Mouse (Mus musculus) large intestine, adult 2 months (tissue): ENCODE measurements at regions not wholly inside any gene's neighbourhood (a gene's known extent, or its start where the extent isn't known, plus 50 kb on each side); places are given as distances from the start of the nearest gene placed in this dataset.

Experiments used
- DNase-seq: peaks from one replicate; pipeline ENCODE4 v3.0.0-alpha.2; 2012; ENCODE audit warnings: low read depth, low spot score
- WGBS: fragments of 180-500 bp; shearing (Covaris S2); methylation state at CpG from one replicate; pipeline ENCODE4 v1.1.7; 2018; 5-methylcytosine and 5-hydroxymethylcytosine counted together

- no peak for DNase-seq
- WGBS: 93% methylated on average over 2 of the region's 2 CpGs
Measured at GRCm38 (mm10) chr9:61776446-61776845, 137.9 kb downstream of the Rplp1 start.

GRCm38 (mm10) chr9:61770207-61770955 is 144.0 kb downstream of the Rplp1 start:
- 84% methylated on average over 17 of the region's 17 CpGs for WGBS
- no peak for DNase-seq

GRCm38 (mm10) chr9:61766187-61766586 is 148.2 kb downstream of the Rplp1 start:
- no peak for DNase-seq
- 77% methylated on average over 6 of the region's 6 CpGs for WGBS

- 47% methylated on average over 5 of the region's 5 CpGs for WGBS
- no peak for DNase-seq
Measured at GRCm38 (mm10) chr9:61765366-61765765, 149.0 kb downstream of the Rplp1 start.

- 90% methylated on average over 3 of the region's 3 CpGs for WGBS
- no peak for DNase-seq
Measured at GRCm38 (mm10) chr9:61757806-61758205, 156.5 kb downstream of the Rplp1 start.

- WGBS: 67% methylated on average over 24 of the region's 24 CpGs
- no peak for DNase-seq
Measured at GRCm38 (mm10) chr9:61756801-61757342, 157.5 kb downstream of the Rplp1 start.

GRCm38 (mm10) chr9:61756224-61756800 is 158.0 kb downstream of the Rplp1 start:
- no peak for DNase-seq
- 66% methylated on average over 15 of the region's 15 CpGs for WGBS

GRCm38 (mm10) chr9:61755311-61755710 is 159.0 kb downstream of the Rplp1 start:
- DNase-seq: no peak
- 94% methylated on average over 3 of the region's 3 CpGs for WGBS

GRCm38 (mm10) chr9:61753795-61754194 is 160.5 kb downstream of the Rplp1 start:
- 29% methylated on average over 10 of the region's 10 CpGs for WGBS

GRCm38 (mm10) chr9:61749201-61749600 is 165.1 kb downstream of the Rplp1 start:
- DNase-seq: no peak
- WGBS: 90% methylated on average over 4 of the region's 4 CpGs

More at GRCm38 (mm10) chr9:61753795-61754194, 160.5 kb downstream of the Rplp1 start:
- no peak for DNase-seq

- DNase-seq: no peak
Measured at GRCm38 (mm10) chr9:61748416-61748815, 165.9 kb downstream of the Rplp1 start.

- no peak for DNase-seq
- 86% methylated on average over 6 of the region's 6 CpGs for WGBS
Measured at GRCm38 (mm10) chr9:61746401-61746800, 167.9 kb downstream of the Rplp1 start.

GRCm38 (mm10) chr9:61745301-61745801 is 169.0 kb downstream of the Rplp1 start:
- WGBS: 64% methylated on average over 7 of the region's 7 CpGs
- no peak for DNase-seq

- WGBS: 24% methylated on average over 2 of the region's 2 CpGs
- peak; percentile 22 for DNase-seq
Measured at GRCm38 (mm10) chr9:61733540-61733939, 180.8 kb downstream of the Rplp1 start.

- no peak for DNase-seq
- WGBS: 80% methylated on average over 4 of the region's 4 CpGs
Measured at GRCm38 (mm10) chr9:61732747-61733146, 181.6 kb downstream of the Rplp1 start.

GRCm38 (mm10) chr9:61728115-61728514 is 186.2 kb downstream of the Rplp1 start:
- DNase-seq: no peak
- 75% methylated on average over 4 of the region's 4 CpGs for WGBS

GRCm38 (mm10) chr9:61727651-61728050 is 186.7 kb downstream of the Rplp1 start:
- no peak for DNase-seq
- WGBS: 64% methylated on average over 10 of the region's 10 CpGs

- DNase-seq: no peak
- WGBS: 94% methylated on average over 2 of the region's 2 CpGs
Measured at GRCm38 (mm10) chr9:61724070-61724469, 190.3 kb downstream of the Rplp1 start.

- WGBS: 27% methylated on average over 8 of the region's 8 CpGs
- DNase-seq: no peak
Measured at GRCm38 (mm10) chr9:61723021-61723581, 191.2 kb downstream of the Rplp1 start.

- 87% methylated on average over 5 of the region's 5 CpGs for WGBS
Measured at GRCm38 (mm10) chr9:61721851-61722250, 192.5 kb downstream of the Rplp1 start.

GRCm38 (mm10) chr9:61721071-61721470 is 193.3 kb downstream of the Rplp1 start:
- no peak for DNase-seq
- 86% methylated on average over 4 of the region's 4 CpGs for WGBS

More at GRCm38 (mm10) chr9:61721851-61722250, 192.5 kb downstream of the Rplp1 start:
- DNase-seq: no peak
